Mouse (Mus musculus) cerebellum, adult 2 months (tissue): ENCODE data around the gene Arf3.

ENCODE experiments used
- CTCF ChIP-seq: fragments of 200-500 bp; IDR thresholded peaks from 2 replicates; pipeline ENCODE4 v1.5.1; 2011; ENCODE audit warnings: low read depth, mild to moderate bottlenecking, control low read depth, low read length, moderate library complexity, borderline replicate concordance; ENCODE audit not compliant: insufficient read depth
- POLR2A ChIP-seq: fragments of 200-500 bp; IDR thresholded peaks from 2 replicates; pipeline ENCODE4 v1.6.1; 2011; ENCODE audit warnings: low read length, control low read depth, borderline replicate concordance; ENCODE audit not compliant: insufficient read depth

GRCm38 (mm10) chr15:98736521-98736920 lies 26.5 kb downstream of the Arf3 start:
- TF ChIP-seq CTCF (no peak), POLR2A (no peak)
